Mouse (Mus musculus): ENCODE measurements around the gene Fgf8.

Gene Fgf8

DNA sequence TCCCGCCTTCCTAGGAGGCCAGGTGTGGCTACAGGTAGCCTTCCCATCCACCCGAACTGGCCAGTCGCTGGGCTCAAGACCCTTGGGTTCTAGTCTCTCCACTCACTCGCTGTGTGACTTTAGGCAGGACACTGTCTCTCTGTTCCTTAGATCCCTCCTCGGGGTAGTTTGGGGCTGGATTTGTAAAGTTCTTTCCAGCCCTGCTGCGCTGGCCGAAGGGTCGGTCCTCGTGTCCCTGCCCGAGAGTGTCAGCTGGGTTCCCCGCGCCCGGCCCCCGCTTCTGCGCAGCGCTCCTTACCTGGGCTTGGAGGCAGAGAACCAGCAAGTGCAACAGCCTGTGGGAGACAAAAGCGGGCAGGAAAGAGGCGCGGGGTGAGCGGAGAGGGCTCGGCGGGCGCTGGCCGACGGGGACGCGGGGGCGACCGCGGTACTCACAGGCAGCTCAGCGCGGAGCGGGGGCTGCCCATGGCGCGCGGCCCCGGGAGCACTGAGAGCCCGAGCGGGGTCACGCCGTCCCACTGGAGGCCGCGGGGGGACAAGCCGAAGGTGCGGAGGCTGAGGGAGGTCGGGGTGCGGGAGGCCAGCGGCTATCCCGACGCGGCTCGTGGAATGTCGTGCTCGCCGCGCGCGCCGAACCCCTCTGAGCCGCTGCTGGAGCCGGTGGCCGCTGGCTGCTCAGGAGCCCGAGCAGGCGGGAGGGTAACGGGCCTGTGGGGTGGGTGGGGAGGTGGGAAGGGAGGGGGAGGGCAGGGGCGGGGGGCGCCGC is at the start of gene Fgf8:
Gene Fgf8, minus strand, starts transcription at position 698 of the 766 bp plus-strand sequence.
- no peak for DNase-seq

DNA sequence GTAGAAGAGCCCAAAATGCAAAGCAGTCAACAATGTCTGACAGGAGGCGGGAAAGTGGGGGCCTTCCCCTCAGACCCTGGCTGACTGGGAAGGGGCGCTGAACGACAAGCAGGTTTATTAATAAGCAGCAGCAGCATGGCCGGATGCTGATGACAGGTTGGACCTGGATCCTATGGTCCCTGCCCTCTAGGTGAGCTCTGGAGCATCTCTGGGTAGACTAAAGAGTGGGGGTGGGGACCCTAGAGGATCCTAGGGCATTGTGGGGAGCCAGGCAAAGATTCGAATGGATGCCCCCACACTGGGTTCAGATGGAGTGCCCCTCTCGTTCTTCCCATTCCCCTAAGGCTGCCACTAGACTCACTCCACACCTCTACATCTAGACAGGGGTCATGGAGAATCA is 49.7 kb upstream of the Fgf8 start:
- DNase-seq, result no peak

DNA sequence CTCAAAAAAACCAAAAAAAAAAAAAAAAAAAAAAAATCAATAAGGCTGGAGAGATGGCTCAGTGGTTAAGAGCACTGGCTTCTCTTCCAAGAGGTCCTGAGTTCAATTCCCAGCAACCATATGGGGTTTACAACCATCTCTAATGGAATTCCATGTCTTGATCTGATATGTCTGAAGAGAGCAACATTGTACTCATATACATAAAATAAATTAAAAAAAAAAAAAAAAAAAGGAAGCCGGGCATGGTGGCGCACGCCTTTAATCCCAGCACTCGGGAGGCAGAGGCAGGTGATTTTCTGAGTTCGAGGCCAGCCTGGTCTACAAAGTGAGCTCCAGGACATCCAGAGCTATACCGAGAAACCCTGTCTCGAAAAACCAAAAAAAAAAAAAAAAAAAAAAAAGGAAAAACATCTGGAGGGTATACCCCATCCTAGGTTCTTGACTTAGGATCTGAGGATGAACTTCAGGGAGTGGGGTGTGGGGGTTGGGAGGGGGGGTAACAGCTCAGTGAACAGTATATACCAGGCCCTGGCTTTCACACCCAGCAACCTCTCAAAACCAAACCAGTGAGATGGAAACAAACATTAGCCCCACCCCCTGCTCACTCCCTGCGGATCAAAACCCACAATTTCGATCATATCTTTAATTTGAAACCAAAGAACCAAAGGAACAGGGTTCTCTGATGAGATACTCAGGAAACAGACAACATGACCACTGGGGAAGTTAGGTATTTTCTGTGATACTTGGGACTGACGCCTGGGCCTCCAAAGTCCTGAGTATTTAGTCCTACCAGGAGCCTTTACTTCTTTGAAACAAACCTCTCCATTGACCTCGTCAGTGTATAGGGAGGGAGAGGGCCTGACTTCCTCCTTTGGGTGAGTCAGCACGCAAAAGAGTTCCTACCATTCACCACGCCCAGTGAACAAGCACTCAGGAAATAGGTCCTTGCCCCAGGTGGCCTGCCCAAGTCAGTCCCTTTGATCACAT is 47.5 kb upstream of the Fgf8 start:
- no peak for DNase-seq

GRCm38 (mm10) chr19:45789365-45789764 is 46.6 kb upstream of the Fgf8 start:
- no peak for DNase-seq

- no peak for DNase-seq
These were observed 45.6 kb upstream of the Fgf8 start for GRCm38 (mm10) chr19:45788337-45788736.

DNA sequence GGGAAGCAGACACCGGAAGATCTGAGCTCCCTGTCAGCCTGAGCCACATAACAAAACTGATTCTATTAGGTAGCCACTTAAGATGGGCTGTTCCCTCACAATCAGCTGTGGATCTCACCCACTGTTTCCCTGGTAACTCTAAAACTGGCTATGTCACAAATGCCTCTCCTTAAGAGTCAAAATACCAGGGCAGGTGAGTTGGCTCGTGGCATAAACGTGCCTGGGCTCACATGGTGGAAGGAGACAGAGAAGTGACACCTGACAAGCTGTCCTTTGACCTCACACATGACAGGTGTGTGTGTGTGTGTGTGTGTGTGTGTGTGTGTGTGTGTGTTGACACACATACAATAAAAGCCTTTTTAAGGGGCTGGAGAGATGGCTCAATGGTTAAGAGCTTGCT is 44.7 kb upstream of the Fgf8 start:
- no peak for DNase-seq

DNA sequence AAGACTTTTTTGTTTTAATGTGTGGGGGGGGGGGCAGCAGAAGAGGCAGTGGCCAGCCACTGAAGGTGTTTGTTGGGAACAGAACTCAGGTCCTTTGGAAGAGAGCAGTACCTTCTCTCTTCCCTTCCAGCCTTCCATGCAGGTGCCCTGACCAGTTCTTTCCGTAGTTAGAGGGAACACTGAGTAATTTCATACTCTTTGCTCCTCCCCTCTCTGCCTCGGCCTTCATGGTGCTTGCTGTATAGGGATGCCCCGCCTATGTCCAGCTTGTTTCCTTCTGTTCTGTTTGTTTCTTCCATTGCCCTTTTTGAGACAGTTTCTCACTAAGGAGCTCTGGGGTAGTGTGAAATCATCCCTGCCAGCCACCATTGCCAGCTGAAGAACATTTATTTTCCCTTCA is 42.8 kb upstream of the Fgf8 start:
- no peak for DNase-seq

DNA sequence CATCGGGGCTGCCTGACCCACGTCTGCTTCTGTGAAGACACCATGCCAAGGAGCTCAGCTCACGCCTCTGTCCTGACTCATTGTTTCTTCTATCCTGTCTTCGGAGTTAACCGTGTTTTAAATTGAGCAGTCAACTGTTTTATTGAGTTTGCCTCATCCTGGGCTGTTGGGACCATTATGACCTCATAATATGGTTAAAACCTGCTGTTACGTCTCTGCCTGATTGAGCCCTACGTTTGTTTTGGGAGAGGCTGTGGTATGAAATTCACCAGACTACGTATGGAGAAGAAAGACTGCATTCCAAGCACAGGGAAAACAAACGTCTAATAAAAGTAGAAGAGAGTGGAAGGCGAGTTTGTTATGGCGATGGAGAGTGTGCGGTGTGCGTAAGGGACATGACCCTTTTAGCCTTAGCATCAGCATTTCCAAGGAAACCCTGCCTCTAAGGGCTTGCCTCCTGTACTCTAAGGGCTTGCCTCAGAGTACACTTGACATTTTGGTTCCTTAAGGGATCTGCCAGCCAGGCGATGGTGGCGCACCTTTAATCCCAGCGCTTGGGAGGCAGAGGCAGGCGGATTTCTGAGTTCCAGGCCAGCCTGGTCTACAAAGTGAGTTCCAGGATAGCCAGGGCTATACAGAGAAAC is 41.3 kb upstream of the Fgf8 start:
- DNase-seq, result peak in 1 of 2 experiments; percentile 10

DNA sequence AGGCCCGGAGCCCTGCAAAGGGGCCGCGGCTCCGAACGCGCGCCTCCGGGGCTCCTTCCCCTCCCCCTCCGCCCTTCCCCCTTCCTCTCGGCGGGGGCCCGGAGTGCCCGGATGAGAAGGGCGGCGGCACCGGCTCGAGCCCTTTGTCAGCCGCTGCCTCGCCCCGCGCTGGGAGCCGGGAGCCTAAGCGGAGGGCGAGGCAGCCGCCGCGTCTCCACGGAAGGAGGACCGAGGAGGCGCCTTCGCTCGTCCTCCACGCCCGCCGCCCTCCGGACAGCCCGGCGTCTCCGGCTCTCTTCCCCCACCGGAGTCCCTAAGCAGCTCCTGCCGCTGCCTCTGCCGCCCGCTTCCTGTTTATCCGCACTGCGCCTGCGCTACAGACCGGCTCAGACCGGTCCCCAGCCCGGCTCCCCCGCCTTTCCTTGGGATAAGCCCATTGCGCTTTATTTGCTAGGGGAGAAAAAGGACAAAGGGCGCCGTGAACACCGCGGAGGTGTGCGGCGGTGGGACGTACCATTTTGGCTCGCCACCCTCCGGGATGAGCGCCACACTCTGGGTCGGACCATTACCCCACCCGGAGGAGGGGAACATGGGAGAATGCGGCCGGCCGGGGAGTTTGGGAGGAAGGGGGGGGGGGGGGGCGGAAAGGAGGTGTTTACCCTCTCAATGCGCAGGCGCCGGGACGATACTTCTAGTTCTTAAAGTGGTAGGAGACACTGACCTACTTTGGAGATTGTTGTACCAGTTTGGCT is 40.6 kb upstream of the Fgf8 start, which contains the start of gene Mgea5:
Gene Mgea5, minus strand, starts transcription at position 657 of the 752 bp plus-strand sequence.
- peak; percentile 98 to 99 for DNase-seq

DNA sequence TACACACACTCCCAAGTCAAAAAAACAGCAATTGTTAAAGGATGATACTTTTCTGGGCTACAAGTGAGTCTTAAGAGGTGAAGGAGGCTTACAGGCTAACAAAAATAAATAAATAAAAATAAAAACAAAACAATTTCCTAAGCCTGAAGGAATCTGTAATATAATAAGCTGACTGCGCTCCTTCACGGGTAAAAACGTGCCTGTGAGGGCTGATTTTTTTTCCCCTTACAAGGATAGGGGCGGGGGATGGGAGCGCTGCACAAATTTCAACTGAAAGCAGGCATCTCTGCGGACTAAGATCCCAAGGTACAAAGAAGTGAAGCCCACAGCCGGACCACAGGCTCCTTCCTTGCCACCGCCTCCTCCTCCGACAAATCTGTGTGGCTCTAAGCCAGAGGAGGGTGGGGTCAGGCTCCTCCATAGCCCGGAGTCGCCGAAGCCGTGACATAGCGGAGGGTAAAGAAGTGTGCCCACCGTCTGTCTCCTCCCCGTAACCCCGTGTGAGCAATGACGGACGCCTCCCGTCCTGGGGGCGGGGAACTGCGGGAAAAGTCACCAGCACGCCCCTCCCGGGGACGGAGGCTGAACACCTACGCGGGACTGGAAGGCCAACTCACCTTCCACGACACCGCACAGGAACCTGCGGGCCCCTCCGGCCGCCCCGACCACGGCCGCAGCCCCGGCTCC is 39.7 kb upstream of the Fgf8 start:
- peak; percentile 78 to 79 for DNase-seq

GRCm38 (mm10) chr19:45781676-45782075 is 39.0 kb upstream of the Fgf8 start:
- no peak for DNase-seq

GRCm38 (mm10) chr19:45780350-45780915 is 37.7 kb upstream of the Fgf8 start:
- no peak for DNase-seq

GRCm38 (mm10) chr19:45775486-45775885 is 32.8 kb upstream of the Fgf8 start:
- DNase-seq, result no peak

DNA sequence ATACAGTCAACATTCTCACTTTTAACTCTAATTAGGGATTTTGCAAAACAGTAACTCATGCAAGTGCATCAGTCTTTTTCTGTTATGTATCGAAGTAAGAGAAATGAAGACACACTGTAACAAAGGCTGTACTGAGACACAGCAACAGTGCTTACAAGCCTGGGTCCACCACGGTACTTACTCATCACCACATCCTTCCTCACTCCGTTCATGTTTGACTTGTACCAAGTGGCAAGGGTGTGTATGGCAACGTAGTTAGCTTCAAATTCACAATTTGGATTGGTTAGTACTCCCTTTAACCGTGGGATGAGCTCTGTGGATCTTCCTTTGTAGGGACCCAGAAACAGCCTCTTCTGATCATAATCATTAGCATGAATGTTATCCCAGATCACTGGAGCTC is 28.8 kb upstream of the Fgf8 start:
- DNase-seq, result no peak

GRCm38 (mm10) chr19:45760810-45761209 is 18.1 kb upstream of the Fgf8 start:
- no peak for DNase-seq

GRCm38 (mm10) chr19:45758671-45759070 is 16.0 kb upstream of the Fgf8 start:
- no peak for DNase-seq

GRCm38 (mm10) chr19:45753551-45753950 is 10.8 kb upstream of the Fgf8 start:
- peak; percentile 42 to 59 for DNase-seq

DNA sequence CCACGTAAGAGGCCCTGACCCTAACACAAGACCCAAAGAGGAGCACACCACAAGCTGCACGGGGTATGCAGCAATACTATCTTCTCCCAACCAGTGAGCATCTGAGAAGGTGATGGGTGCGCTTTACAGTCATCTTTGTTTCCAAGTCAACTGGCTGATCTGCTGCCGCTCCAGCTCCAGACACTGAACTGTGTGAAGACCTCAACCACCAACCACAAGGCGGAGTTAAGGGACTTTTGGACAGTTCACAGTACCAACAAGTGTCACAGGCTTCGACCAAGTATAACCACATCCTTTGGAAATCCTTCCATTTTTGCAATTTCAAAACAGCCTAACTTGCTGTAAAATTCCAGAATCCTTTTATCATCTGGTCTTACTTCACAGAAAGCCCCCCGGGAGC is 9.2 kb upstream of the Fgf8 start:
- DNase-seq, result no peak

DNA sequence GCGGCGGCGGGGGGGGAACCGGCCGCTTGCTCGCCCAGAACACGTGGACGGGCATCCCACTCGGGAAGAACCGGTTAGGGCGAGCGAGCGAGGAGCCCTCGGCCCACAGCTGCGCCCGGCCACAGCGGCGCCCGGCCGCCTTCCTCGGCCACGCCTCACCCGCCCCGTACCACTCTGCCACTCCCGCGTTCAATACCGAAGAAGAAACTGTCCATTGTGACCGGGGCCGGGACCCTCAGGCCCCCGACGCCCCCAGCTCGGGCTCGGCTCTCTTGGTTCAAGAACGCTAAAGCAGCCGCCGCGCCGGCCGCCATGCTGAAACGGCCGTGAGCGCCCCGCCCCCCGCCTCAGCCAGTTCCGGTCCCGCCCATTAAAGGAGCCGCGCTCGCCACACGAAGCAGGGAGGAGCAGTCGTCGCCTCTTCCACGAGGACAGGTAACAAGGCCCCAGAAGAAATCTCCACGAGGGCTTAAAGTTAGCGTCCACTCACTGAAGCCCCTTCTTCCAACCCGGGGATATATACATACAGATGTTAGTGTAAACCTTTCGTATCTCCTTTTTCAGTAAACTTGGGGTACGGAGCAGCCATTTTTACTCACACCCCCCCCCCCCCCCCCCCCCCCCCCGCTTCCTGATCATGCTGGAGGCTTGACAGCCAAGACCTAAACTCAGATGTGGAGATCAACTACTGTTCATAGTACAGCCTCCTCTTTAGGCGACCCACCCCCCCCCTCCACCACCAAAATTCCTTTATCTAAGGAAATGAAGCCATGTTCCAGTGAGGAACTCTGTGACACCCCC is 6.7 kb upstream of the Fgf8 start, which contains the start of gene Npm3:
Gene Npm3, minus strand, starts transcription at position 349 of the 801 bp plus-strand sequence.
- DNase-seq, result peak; percentile 72 to 88

DNA sequence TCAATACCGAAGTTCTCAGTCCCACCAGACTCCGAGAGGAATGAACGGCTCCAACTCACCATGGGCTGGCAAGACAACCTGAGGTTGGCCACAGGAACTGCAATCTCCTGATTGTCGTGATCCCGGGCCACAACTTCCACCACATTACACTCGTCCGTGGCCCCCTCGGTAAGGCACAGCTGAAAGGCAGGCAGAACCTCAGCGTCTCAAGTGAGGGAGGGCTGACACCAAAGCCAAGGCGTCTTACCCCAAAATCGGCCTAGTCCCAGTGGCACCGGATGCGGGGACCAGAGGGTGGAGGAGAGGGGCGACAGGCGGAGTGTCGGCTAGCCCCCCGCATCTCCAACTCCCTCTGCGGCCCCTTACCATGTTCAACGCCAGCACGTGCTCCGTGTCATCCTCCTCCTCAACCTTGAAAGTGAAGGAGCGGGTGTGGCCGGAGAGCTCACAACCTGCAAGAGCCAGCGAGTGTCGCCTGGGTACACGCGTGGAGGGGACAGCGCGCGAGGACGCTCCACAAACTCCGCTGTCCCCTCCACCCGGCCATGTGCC is 6.1 kb upstream of the Fgf8 start:
- DNase-seq, result no peak

Measured in kidney, adult 8-10 months (tissue).